Mouse (Mus musculus) gastrocnemius, postnatal 25 days (tissue): ENCODE results near the gene 1810010H24Rik. TPM values are rescaled to one million over a fixed set of nuclear protein-coding genes. Genes with fewer than 3 reads are reported as not detected.
A peak's percentile ranks its signal among the peaks of the same experiment; 100 is the strongest.
"Not testable (repeated sequence)": the region's sequence is repeated elsewhere in the genome, so short reads cannot be mapped to it uniquely, and the experiment has no call there.

Experiments used
- DNase-seq: peaks from one replicate; pipeline ENCODE4 v3.0.0; 2022
- long read RNA-seq, 2 experiments: library from polyadenylated mRNA; stranded (forward); transcript quantifications; one replicate each; pipeline ENCODE4 v2.0.0; 2021
- total RNA-seq, 2 experiments: library from RNA; stranded (reverse); gene quantifications; 1 replicate in 1 of 2; 2 replicates in 1 of 2; pipeline ENCODE4 v1.2.3; 2021

Gene 1810010H24Rik
- 1 to 10 TPM in 1 of 2 experiments, under 1 TPM in 1; 0.92 to 1.4 TPM for total RNA-seq
- long read RNA-seq, experiment 1, partial matches to known transcripts, result 3 of 4 reads
- long read RNA-seq, experiment 1, other reads (novel, unspliced or antisense), result 1 of 4 reads
- long read RNA-seq, experiment 2, partial matches to known transcripts, result 1 of 3 reads
- long read RNA-seq, experiment 2, other reads (novel, unspliced or antisense), result 2 of 3 reads

- DNase-seq, result no peak
These were observed at the start of gene 1810010H24Rik for GRCm38 (mm10) chr11:107025411-107026321. Gene 1810010H24Rik (plus strand): TSS chr11:107025681.

GRCm38 (mm10) chr11:106976194-106976593 lies 49.3 kb upstream of the 1810010H24Rik start:
- peak; percentile 75 for DNase-seq

GRCm38 (mm10) chr11:106980455-106980854 lies 45.0 kb upstream of the 1810010H24Rik start:
- DNase-seq, result peak; percentile 25

GRCm38 (mm10) chr11:106981787-106982186 lies 43.7 kb upstream of the 1810010H24Rik start:
- no peak for DNase-seq

- DNase-seq, result no peak
These were observed 43.1 kb upstream of the 1810010H24Rik start for GRCm38 (mm10) chr11:106982351-106982750.

- DNase-seq, result not testable (repeated sequence)
These were observed 39.4 kb upstream of the 1810010H24Rik start for GRCm38 (mm10) chr11:106985979-106986604.

- no peak for DNase-seq
These were observed 38.1 kb upstream of the 1810010H24Rik start for GRCm38 (mm10) chr11:106987384-106987783.

- DNase-seq, result no peak
These were observed 31.0 kb upstream of the 1810010H24Rik start for GRCm38 (mm10) chr11:106994246-106995085.

- DNase-seq, result not testable (repeated sequence)
These were observed 29.0 kb upstream of the 1810010H24Rik start for GRCm38 (mm10) chr11:106996492-106996891.

- no peak for DNase-seq
These were observed 27.5 kb upstream of the 1810010H24Rik start for GRCm38 (mm10) chr11:106997976-106998375.

- no peak for DNase-seq
These were observed 26.8 kb upstream of the 1810010H24Rik start for GRCm38 (mm10) chr11:106998651-106999150.

- DNase-seq, result peak; percentile 88
These were observed 26.1 kb upstream of the 1810010H24Rik start, which contains the start of gene Kpna2 for GRCm38 (mm10) chr11:106999151-106999948. Gene Kpna2 (minus strand): TSS chr11:106999541.

- DNase-seq, result no peak
These were observed 25.4 kb upstream of the 1810010H24Rik start for GRCm38 (mm10) chr11:106999949-107000513.

GRCm38 (mm10) chr11:107001760-107002675 lies 23.5 kb upstream of the 1810010H24Rik start:
- DNase-seq, result no peak

- DNase-seq, result no peak
These were observed 19.9 kb upstream of the 1810010H24Rik start for GRCm38 (mm10) chr11:107005538-107005937.

- DNase-seq, result no peak
These were observed 15.0 kb upstream of the 1810010H24Rik start for GRCm38 (mm10) chr11:107010447-107010846.

- DNase-seq, result no peak
These were observed 14.3 kb upstream of the 1810010H24Rik start for GRCm38 (mm10) chr11:107011171-107011570.

GRCm38 (mm10) chr11:107011669-107012323 lies 13.7 kb upstream of the 1810010H24Rik start:
- no peak for DNase-seq
